Mouse (Mus musculus) thymus, adult 2 months (tissue): ENCODE measurements around the gene Slc6a11.

Experiments used
- CTCF ChIP-seq: fragments of 200-500 bp; IDR thresholded peaks from 2 replicates; pipeline ENCODE4 v1.5.1; 2012; ENCODE audit warnings: mild to moderate bottlenecking, control low read depth, low read length, moderate library complexity, borderline replicate concordance; ENCODE audit not compliant: control insufficient read depth, poor library complexity, insufficient read depth; ENCODE audit errors: extremely low read depth
- POLR2A ChIP-seq: fragments of 200-500 bp; IDR thresholded peaks from 2 replicates; pipeline ENCODE4 v1.6.1; 2012; ENCODE audit warnings: mild to moderate bottlenecking, low read length, control low read depth, moderate library complexity; ENCODE audit not compliant: control insufficient read depth, poor library complexity, insufficient read depth; ENCODE audit errors: extremely low read depth

DNA sequence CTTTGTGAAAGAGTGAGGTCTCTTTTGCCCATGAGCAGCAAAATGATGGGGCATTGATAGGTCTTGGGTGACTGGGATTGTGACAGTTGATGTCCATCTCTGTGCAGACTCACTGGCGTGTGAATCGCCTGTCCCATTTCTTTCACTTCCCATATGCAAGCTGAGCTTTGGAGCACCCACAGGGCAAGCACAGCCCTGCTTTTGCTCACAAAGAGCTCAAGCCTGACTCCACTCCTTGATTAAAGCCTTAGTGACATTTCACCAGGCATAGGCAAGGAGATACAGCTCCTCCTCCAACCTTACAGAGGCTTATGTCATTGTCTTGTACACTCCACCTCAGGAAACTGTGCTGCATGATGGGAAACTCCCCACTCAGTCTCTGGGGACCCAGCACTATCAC is 77.3 kb downstream of the Slc6a11 start:
- no peak for TF ChIP-seq CTCF
- TF ChIP-seq POLR2A: no peak
